Mouse (Mus musculus) right cerebral cortex, adult 18-20 months (tissue): ENCODE measurements around the gene Rbfox1.

ENCODE experiments used
- DNase-seq: peaks from one replicate; pipeline ENCODE4 v3.0.0; 2022; ENCODE audit warnings: mixed read lengths

Gene Rbfox1

GRCm38 (mm10) chr16:6503573-6504331, 618.6 kb downstream of the Rbfox1 start:
- peak; percentile 54 for DNase-seq

DNA sequence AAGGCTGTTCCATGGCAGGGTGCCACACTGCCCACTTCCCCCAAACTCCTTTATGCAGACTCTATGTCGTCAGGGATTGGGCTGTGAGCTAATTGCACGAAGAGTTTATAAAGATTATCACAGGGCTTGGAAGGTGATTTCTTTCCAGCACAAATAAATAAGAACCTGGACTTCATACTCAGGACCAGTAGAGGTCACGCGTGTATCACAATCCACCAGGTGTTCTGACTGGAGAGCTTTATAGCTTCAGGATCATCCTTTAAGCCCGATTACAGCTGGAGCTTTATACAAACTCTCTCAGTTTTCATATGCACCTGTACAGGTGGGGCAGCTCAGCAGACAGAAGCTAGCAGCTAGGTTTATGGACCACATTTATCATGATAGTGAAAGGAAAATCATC, 623.8 kb downstream of the Rbfox1 start:
- DNase-seq = no peak

DNA sequence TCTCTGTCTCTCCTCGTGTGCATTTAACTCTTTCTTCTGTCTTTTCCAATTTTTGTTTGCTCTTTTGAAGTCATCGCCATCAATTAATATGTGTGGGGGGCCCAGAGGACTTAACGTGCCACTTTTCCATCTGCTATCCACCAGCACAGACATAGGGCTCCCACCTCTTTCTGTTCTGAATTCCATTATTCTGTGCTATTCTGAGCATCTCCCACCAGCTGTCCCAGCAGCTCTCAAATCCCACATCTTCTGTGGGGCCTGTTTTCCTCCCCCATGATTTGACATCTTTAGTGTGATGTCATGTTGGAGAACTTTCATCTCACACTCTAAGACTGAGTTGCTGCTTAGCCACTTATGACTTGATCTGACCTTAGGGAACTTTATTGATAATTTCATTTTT, 634.3 kb downstream of the Rbfox1 start:
- DNase-seq = peak; percentile 23

DNA sequence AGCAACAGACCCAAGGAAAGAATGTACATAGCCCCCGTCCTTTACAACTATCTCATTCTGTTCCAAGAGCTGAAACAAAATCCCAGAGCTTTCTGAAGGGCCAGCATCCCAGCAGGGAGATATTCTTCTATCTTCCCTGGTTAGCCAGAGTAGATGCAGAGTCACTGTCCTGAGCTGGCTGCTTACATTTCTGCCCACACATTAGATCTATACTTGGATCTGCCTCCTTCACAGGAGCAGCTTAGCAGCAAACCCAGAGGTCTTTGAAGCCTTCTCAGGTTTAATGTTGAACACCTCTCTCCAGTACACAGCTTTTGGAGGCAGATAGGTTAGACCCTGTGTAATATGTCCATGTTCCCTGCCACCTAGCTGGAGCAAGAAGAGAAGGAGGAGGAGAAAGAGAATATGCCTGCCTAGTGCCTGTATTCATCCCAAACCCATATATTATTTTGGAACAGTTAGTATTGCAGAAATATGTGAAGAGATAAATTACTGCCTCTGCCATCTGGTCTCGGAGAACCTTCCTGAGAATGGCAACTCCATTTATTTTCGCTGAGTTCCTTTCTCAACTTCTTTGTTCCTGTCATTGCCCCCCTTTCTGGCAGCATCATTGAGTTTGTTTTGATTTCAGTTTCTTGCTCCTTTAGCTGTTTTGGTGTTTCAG, 640.5 kb downstream of the Rbfox1 start:
- peak; percentile 46 for DNase-seq

DNA sequence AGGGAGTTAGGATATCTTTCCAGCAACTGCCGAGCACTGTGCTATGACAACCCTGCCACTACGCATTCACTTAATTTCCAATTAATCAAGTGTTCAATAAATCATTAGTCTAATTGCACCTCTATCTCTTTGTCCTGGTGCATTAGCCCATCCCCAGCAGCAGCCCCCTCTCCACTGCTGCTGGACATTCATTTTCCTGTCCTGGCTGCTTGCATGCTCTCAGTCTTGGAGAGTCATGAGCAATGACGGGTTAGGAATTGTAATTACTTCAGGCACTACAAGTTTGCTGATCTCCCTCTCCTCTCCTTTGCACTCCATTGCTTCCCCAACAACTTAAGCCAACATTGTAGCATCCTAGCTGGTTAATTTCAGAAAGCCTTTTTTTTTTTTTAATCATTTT, 646.3 kb downstream of the Rbfox1 start:
- DNase-seq = no peak

DNA sequence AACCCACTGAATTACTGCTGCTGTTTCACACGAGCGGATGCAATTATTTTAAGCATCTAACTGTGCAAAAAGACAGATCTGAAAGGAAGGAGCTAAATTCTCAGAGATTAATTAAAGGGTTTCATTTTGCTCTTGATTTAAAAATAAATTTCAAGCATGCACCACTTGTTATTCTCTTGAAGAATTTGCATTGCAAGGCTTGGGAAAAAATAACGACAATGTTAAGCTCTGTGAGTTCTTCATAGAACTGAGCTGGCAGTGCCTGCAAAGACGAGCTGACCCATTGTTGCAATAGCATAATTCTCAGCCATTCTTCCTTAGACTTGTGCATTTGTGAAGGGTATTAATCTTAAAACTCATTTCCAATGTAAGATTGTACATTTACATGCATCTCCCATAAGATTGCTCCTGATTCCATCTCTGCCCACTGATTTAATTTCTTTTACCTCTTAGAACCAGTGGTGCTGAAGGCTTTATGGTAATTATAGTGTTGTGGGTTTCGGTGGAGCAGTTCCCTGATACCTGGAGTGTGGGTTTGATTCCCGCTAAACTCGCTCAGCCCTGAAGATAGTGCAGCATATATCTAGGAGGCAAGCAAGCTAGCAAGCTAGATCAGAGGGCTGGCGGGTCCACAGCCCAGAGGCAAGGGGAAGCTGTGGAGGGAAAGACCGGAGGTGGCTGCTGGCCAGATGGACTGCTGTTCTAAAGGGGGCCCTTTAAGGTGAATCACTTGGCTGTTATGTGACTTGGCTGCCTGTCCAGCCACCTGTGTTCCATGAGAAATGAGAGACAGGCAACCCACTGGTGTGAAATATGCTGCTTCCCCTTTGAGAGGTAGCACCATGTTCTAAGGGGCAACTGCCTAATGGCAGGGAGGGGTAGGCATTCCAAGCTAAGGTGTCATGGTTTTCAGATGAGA, 647.2 kb downstream of the Rbfox1 start:
- DNase-seq = no peak

GRCm38 (mm10) chr16:6555776-6556175, 670.6 kb downstream of the Rbfox1 start:
- no peak for DNase-seq

- DNase-seq = no peak
Measured at GRCm38 (mm10) chr16:6557726-6558125, 672.6 kb downstream of the Rbfox1 start.

DNA sequence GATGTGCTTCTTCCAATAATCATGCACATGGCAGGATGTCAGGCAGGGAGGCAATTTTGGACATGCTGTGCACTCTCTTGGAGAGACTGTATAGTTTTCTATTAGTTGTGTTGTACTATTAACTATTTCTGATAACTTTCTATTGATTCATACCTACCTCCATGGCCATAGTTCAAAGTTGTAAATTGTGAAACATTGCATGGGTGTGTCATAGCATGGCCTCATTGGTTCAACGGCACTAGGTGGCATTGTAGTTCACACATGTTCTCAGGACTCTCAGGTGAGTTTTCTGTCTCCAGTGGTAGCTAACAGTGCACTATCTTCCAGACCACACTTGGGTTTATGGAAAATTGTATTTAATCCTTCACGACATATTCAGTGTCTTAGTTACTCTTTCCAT, 699.5 kb downstream of the Rbfox1 start:
- no peak for DNase-seq

GRCm38 (mm10) chr16:6585204-6585603, 700.0 kb downstream of the Rbfox1 start:
- DNase-seq = no peak

DNA sequence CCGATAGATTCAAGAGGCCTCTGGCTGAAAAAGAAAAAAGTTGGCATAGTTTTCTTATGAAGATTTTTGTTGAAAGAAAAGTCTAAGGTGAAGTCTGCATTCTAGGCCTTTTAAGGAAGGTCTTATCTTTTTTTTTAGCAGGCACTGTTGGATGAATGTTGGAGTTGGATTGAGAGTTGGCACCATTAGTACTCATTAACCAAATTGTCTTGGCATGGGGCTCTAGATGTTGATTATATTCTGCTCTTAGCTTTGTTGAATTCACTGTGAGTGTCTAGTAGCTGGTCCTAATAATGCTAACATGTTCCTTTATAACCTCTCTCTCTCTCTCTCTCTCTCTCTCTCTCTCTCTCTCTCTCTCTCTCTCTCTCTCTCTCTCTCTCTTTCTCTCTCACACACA, 731.4 kb downstream of the Rbfox1 start:
- no peak for DNase-seq

DNA sequence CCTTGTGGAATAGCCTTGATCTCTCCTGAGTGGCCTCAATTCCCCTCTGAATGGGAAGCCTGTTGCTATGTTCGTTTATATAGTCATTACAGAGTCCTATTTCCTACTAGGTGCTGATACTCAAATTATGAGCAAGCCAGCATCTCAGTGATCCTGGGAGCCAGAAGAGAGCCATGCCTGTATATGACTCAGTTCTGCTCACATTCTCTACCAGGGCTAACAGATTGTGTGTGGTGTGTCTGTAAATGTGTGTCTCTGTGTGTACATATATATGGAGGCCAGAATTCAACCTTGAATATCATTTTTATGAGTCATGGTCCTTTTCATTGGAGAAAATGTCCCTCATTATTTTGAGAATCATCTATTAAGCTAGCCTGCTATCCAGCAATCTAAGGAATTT, 755.2 kb downstream of the Rbfox1 start:
- no peak for DNase-seq

- DNase-seq = no peak
Measured at GRCm38 (mm10) chr16:6646941-6647340, 761.8 kb downstream of the Rbfox1 start.

DNA sequence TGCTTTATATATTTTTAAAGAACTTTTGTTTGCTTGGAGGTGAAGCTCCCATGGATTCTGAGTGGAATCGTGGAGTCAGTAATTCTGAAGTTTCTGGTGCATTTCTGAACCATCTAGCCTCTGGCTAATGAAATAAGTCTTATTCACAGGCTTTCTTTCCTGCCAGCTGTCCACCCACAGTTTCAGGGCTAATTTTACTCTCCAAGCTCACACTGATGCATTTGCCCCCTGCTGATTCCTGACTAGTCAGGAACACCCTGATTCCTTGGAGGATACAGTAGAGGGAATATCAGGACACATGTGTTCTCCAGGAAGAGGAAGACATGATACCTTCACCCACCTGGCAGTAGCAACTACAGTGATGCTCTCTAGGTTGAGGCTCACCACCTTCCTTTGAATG, 763.6 kb downstream of the Rbfox1 start:
- peak; percentile 71 for DNase-seq

DNA sequence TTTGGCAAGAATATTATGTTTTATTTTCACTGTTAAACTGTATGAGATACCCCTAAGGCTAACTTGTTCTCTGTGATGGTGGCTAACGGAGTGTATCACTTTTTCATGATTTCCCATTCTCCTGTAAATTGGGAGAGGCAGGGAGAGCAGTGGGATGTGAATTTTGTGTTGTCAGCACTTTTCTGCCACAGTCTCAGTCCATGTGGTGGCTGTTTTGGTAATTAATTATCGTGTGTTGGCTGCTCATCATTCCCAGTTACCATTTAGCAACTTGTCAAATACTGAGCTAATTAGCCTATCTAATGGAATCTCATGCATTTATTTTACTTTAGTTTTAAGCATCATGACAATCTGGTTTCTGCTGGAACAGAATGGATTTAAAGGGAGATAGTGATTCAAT, 773.4 kb downstream of the Rbfox1 start:
- DNase-seq = no peak

- DNase-seq = no peak
Measured at GRCm38 (mm10) chr16:6686076-6686757, 801.1 kb downstream of the Rbfox1 start.

- no peak for DNase-seq
Measured at GRCm38 (mm10) chr16:6704847-6705246, 819.7 kb downstream of the Rbfox1 start.

DNA sequence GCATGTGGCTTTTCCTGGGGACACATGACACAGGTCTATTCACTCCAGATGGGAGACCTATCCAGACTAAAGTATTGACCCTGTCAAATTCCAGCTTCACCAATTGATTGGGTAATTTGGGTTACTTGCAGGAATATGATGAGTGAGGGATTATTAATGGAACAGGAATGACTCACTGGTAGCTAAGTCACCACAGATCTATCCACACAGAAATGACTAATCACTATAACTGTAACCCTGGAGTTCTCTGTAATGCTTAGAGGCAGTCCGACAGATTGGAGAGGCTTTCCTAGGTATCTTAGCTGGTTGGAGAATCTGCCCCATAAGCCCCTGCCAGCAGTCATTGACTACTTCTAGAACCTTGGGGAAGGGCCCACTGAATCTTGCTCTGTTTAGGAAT, 827.2 kb downstream of the Rbfox1 start:
- DNase-seq = no peak

- no peak for DNase-seq
Measured at GRCm38 (mm10) chr16:6715245-6715644, 830.1 kb downstream of the Rbfox1 start.

DNA sequence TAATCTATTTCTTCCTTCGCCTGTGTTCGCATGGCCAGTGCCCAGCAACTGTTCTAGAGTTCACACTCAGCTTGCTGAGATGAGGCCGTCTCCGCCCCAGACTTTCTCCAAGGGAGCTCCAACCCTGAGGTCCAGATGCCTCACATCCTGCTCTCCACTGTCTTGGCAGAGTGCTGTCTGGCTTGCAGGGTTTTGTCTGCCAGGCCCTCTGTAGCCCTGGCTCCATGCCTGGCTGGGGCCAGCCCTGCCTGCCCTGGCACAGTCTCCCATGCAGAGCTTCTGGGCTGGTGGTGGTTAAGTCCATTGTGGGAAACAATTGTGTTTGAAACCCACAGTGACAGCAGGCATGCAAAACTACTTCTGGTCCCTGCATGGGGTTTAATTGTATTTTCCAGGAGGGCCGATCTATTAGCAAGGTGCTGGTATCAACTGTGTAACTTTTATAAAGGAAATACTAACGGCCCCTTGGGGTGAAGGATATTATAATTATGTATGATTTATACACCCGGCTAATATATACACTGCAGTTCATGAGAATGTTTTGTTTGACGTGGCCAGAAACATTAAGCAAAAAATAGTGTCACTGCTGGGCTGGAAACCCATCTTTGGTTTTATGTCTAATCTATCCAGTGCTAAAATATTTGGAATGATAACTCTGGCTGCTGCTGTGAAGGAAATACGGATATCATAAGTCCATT, 831.2 kb downstream of the Rbfox1 start:
- DNase-seq = peak; percentile 24

DNA sequence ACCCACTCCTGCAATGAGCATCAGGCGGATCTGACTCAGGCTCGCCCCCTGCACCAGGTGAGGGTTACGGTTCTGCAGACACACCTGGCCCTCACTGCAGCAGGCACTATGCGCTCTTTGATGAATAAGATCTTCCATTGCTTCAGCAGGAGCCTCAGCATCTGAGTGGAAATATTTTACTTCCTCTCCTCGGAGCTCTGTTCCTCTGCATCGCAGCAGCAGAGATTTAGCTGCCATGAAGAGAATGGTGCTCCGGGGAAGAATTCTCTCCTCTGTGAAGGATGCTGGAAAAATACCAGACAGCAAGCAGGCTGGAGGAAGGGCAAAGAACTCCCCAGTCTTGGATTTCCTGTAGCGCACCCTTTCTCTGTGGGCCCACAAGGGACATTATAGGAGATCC, 833.9 kb downstream of the Rbfox1 start:
- peak; percentile 30 for DNase-seq

DNA sequence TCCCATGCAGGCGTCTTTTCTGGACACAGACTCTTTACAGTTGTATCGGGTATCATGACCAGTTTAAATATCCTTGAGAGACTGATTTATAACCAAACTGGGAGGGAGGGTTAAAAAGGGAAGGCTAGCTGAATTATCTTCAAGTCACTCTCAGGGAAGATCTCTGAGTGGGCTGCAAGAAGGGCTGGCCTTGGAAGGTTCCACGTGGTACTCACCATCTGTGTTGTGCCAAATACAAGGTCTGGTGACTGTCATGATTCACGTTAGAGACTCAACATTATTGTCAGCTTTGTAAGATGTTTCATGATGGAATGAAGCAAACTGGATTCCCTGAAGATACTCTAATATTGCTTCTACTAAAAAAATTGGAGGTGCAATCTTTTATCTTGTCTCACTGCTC, 847.5 kb downstream of the Rbfox1 start:
- DNase-seq = no peak
